Mouse (Mus musculus): ENCODE data around the gene Rcsd1. TPM values are rescaled to one million over a fixed set of nuclear protein-coding genes. Genes with fewer than 3 reads are reported as not detected.

The Rcsd1 gene
- polyA plus RNA-seq, 1 experiment from 2014 or later: 111 TPM

DNA sequence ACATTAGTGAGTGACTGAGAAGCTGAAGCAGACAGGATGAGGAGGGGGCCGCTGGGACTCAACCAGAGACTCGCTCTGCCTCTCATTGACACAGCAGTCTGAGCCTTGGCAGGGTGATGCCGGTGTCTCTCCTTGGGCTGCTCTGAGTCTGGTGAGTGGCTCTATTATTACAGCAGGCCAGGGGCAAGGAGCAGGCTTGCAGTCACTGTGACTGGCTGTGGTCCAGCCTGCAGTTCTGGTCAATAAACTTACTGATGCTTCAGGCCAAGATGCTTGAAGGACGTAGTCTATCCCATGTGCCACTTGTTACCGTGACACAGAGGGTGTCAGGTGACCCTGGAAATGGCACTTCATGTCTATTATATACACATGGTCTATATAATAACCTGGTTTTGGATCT is 43.8 kb downstream of the Rcsd1 start:
- H3K27me3 ChIP-seq (ENCODE audit: control insufficient read depth, insufficient read depth, low read length): no peaks in the 10 kb centered on the region
- H3K27ac ChIP-seq (ENCODE audit: low read length): peak overlapping the region; percentile 40
- WGBS: 64% methylated on average over 5 of the region's 5 CpGs
- H3K36me3 ChIP-seq (ENCODE audit: control insufficient read depth, insufficient read depth): peaks cover 16% of the 10 kb centered on the region
- peak overlapping the region; percentile 9; the same call in 1 of the 2 replicates for H3K9ac ChIP-seq (ENCODE audit: low read length)
- no peak overlapping the region for H3K4me2 ChIP-seq (ENCODE audit: low read depth, low read length)
- no peak for ATAC-seq (replicated peaks; ENCODE audit: extremely low read depth, insufficient read depth, low FRiP score)
- no peak overlapping the region for H3K4me3 ChIP-seq (ENCODE audit: low read length)
- no peaks in the 10 kb centered on the region for H3K9me3 ChIP-seq (replicated peaks; ENCODE audit: control insufficient read depth, low read length)
- peaks cover 70% of the 10 kb centered on the region for H3K4me1 ChIP-seq (ENCODE audit: control insufficient read depth, insufficient read depth, low read length)

DNA sequence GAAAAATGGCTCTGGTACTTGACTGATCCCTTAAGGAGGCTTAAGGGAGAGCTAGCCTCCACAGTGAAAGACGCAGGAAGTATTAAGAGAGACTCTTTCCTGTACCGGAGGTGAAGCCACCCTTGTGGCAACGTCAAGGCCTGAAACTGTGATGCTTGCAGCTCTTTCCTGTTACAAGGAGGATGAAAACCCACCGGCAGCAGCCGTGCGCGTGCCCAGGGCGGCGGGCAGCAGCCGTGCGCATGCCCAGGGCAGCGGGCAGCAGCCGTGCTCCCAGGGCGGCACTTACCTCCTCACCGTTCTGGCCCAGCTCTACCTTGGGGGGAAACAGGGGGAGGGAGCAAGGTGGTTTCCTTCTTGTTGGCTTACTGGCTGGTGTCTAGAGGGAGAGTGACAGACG is 46.3 kb downstream of the Rcsd1 start:
- Histone ChIP-seq H3K4me2 (ENCODE audit: low read depth, low read length) (no peak overlapping the region), H3K36me3 (ENCODE audit: control insufficient read depth, insufficient read depth) (peaks cover 17% of the 10 kb centered on the region)
- WGBS: 67% methylated on average over 16 of the region's 16 CpGs

GRCm38 (mm10) chr1:165662426-165663192 is 46.9 kb downstream of the Rcsd1 start:
- Histone ChIP-seq H3K4me1 (ENCODE audit: control insufficient read depth, insufficient read depth, low read length) (peaks cover 42% of the 10 kb centered on the region), H3K4me3 (ENCODE audit: low read length) (no peak overlapping the region), H3K36me3 (ENCODE audit: control insufficient read depth, insufficient read depth) (peaks cover 23% of the 10 kb centered on the region), H3K27me3 (ENCODE audit: control insufficient read depth, insufficient read depth, low read length) (no peaks in the 10 kb centered on the region), H3K9me3 (replicated peaks; ENCODE audit: control insufficient read depth, low read length) (no peaks in the 10 kb centered on the region), H3K9ac (ENCODE audit: low read length) (peak overlapping the region; percentile 61), H3K27ac (ENCODE audit: low read length) (peak overlapping the region; percentile 97), H3K4me2 (ENCODE audit: low read depth, low read length) (peak overlapping the region; percentile 22; the same call in 1 of the 2 replicates)
- peak; percentile 63 for ATAC-seq (replicated peaks; ENCODE audit: extremely low read depth, insufficient read depth, low FRiP score)
- 52% methylated on average over 15 of the region's 15 CpGs for WGBS

More for the DNA sequence above, 46.3 kb downstream of the Rcsd1 start:
- peaks cover 47% of the 10 kb centered on the region for H3K4me1 ChIP-seq (ENCODE audit: control insufficient read depth, insufficient read depth, low read length)
- no peaks in the 10 kb centered on the region for H3K9me3 ChIP-seq (replicated peaks; ENCODE audit: control insufficient read depth, low read length)
- no peak for ATAC-seq (replicated peaks; ENCODE audit: extremely low read depth, insufficient read depth, low FRiP score)
- H3K27me3 ChIP-seq (ENCODE audit: control insufficient read depth, insufficient read depth, low read length): no peaks in the 10 kb centered on the region
- no peak overlapping the region for H3K4me3 ChIP-seq (ENCODE audit: low read length)
- H3K9ac ChIP-seq (ENCODE audit: low read length): peak overlapping the region; percentile 61
- H3K27ac ChIP-seq (ENCODE audit: low read length): peak overlapping the region; percentile 97

DNA sequence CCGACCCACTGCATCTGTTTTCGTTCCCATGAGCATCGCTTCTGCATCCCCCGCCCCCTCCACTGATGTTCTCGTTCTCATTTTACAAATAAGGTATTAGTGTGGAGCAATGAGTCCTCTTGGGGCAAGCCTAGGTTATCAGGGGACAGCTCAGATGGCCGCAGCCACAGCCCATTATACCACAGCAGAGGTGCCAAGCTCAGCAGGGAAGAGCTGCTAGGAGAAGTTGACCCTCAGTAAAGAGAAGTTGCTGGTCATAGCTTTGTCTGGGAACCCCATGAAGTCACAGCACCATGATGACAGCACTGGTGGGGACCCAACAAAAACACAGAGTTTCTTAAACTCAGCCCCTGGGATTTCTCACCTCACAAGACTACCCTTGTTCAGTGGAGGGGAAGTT is 47.8 kb downstream of the Rcsd1 start:
- H3K27me3 ChIP-seq (ENCODE audit: control insufficient read depth, insufficient read depth, low read length): no peaks in the 10 kb centered on the region
- no peak overlapping the region for H3K4me3 ChIP-seq (ENCODE audit: low read length)
- H3K9me3 ChIP-seq (replicated peaks; ENCODE audit: control insufficient read depth, low read length): no peaks in the 10 kb centered on the region
- H3K4me2 ChIP-seq (ENCODE audit: low read depth, low read length): no peak overlapping the region
- WGBS: 73% methylated on average over 6 of the region's 6 CpGs
- H3K9ac ChIP-seq (ENCODE audit: low read length): no peak overlapping the region
- ATAC-seq (replicated peaks; ENCODE audit: extremely low read depth, insufficient read depth, low FRiP score): no peak
- peaks cover 28% of the 10 kb centered on the region for H3K36me3 ChIP-seq (ENCODE audit: control insufficient read depth, insufficient read depth)
- peaks cover 36% of the 10 kb centered on the region for H3K4me1 ChIP-seq (ENCODE audit: control insufficient read depth, insufficient read depth, low read length)
- H3K27ac ChIP-seq (ENCODE audit: low read length): peak overlapping the region; percentile 97

GRCm38 (mm10) chr1:165661191-165661590 is 48.4 kb downstream of the Rcsd1 start:
- Histone ChIP-seq H3K9ac (ENCODE audit: low read length) (no peak overlapping the region), H3K4me2 (ENCODE audit: low read depth, low read length) (no peak overlapping the region), H3K4me1 (ENCODE audit: control insufficient read depth, insufficient read depth, low read length) (peaks cover 33% of the 10 kb centered on the region), H3K4me3 (ENCODE audit: low read length) (no peak overlapping the region), H3K9me3 (replicated peaks; ENCODE audit: control insufficient read depth, low read length) (no peaks in the 10 kb centered on the region), H3K27me3 (ENCODE audit: control insufficient read depth, insufficient read depth, low read length) (no peaks in the 10 kb centered on the region), H3K27ac (ENCODE audit: low read length) (no peak overlapping the region), H3K36me3 (ENCODE audit: control insufficient read depth, insufficient read depth) (peaks cover 28% of the 10 kb centered on the region)
- 56% methylated on average over 3 of the region's 3 CpGs for WGBS
- no peak for ATAC-seq (replicated peaks; ENCODE audit: extremely low read depth, insufficient read depth, low FRiP score)

DNA sequence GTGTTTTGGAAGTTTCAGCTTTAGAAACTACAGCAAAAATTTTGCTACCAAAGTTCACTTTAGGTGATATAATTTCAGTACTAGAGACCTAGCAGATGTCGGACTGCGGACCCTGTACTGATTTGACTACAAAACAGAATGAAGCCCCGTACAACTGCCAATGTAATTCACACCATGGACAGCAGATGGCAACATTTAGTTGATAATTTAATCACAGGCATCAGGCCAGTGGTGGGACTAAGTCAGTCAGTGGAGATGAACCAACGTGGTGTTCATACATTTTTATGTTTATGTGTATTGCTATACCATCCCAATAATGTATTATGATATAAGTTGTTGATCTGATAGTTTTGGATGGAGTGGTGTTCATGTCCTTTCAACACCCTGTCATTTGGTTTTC is 48.8 kb downstream of the Rcsd1 start:
- no peak for ATAC-seq (replicated peaks; ENCODE audit: extremely low read depth, insufficient read depth, low FRiP score)
- 32% methylated on average over 4 of the region's 4 CpGs for WGBS

DNA sequence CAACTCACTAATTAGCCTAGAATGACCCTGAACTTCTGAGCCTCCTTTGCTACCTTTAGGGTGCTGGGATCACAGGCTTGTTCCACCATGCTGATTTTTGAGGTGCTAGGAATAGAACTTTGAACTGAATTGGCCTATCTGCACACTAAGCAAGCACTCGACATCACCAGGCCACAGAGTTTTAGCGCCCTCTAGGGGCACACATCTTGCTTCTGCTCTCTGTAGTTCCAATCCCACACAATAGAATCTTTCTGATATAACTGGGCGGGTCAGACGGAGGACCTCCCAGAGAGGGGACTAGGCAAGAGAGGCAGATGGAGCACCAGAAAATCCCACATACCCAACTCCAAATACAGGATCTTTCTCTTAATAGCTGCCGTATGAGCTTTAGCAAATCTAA is 51.0 kb downstream of the Rcsd1 start:
- Histone ChIP-seq H3K27ac (ENCODE audit: low read length) (no peak overlapping the region), H3K9me3 (replicated peaks; ENCODE audit: control insufficient read depth, low read length) (no peaks in the 10 kb centered on the region), H3K4me3 (ENCODE audit: low read length) (no peak overlapping the region), H3K27me3 (ENCODE audit: control insufficient read depth, insufficient read depth, low read length) (no peaks in the 10 kb centered on the region), H3K4me1 (ENCODE audit: control insufficient read depth, insufficient read depth, low read length) (peaks cover 25% of the 10 kb centered on the region), H3K4me2 (ENCODE audit: low read depth, low read length) (no peak overlapping the region), H3K36me3 (ENCODE audit: control insufficient read depth, insufficient read depth) (peaks cover 40% of the 10 kb centered on the region), H3K9ac (ENCODE audit: low read length) (no peak overlapping the region)
- ATAC-seq (replicated peaks; ENCODE audit: extremely low read depth, insufficient read depth, low FRiP score): no peak
- 36% methylated on average over 5 of the region's 5 CpGs for WGBS

More for the DNA sequence above, 48.8 kb downstream of the Rcsd1 start:
- peaks cover 30% of the 10 kb centered on the region for H3K4me1 ChIP-seq (ENCODE audit: control insufficient read depth, insufficient read depth, low read length)
- no peaks in the 10 kb centered on the region for H3K9me3 ChIP-seq (replicated peaks; ENCODE audit: control insufficient read depth, low read length)
- no peak overlapping the region for H3K4me3 ChIP-seq (ENCODE audit: low read length)
- H3K27me3 ChIP-seq (ENCODE audit: control insufficient read depth, insufficient read depth, low read length): no peaks in the 10 kb centered on the region
- H3K27ac ChIP-seq (ENCODE audit: low read length): no peak overlapping the region
- no peak overlapping the region for H3K4me2 ChIP-seq (ENCODE audit: low read depth, low read length)
- no peak overlapping the region for H3K9ac ChIP-seq (ENCODE audit: low read length)
- peaks cover 28% of the 10 kb centered on the region for H3K36me3 ChIP-seq (ENCODE audit: control insufficient read depth, insufficient read depth)

DNA sequence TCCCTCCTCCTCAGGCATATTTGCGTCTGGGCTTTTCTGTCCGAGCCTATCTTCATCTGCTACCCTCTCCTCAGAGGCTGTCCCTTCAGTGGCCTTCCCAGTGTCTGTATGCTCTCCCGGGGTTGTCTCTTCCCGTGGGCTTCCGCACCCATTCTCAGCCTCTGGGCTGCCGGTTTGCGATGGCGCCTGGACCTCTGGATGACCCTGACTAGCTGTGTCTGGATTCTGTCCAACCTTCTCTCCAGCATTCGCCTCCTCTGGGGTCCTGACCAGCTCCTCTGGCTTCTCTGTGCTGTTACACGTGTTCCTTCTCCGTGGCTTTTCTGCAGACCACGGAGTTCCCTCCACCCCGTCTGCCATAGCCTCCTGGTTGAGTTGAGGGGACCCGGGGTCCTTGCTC is 54.1 kb downstream of the Rcsd1 start:
- Histone ChIP-seq H3K4me2 (ENCODE audit: low read depth, low read length) (no peak overlapping the region), H3K9ac (ENCODE audit: low read length) (no peak overlapping the region), H3K4me3 (ENCODE audit: low read length) (no peak overlapping the region), H3K36me3 (ENCODE audit: control insufficient read depth, insufficient read depth) (peaks cover 47% of the 10 kb centered on the region), H3K27me3 (ENCODE audit: control insufficient read depth, insufficient read depth, low read length) (no peaks in the 10 kb centered on the region), H3K27ac (ENCODE audit: low read length) (no peak overlapping the region; the same call in 1 of the 2 replicates), H3K9me3 (replicated peaks; ENCODE audit: control insufficient read depth, low read length) (no peaks in the 10 kb centered on the region), H3K4me1 (ENCODE audit: control insufficient read depth, insufficient read depth, low read length) (peaks cover 14% of the 10 kb centered on the region)
- peak; percentile 56; the same call in 1 of the 2 replicates for ATAC-seq (replicated peaks; ENCODE audit: extremely low read depth, insufficient read depth, low FRiP score)
- 26% methylated on average over 14 of the region's 14 CpGs for WGBS

GRCm38 (mm10) chr1:165655022-165655421 is 54.5 kb downstream of the Rcsd1 start:
- H3K27me3 ChIP-seq (ENCODE audit: control insufficient read depth, insufficient read depth, low read length): no peaks in the 10 kb centered on the region
- H3K4me1 ChIP-seq (ENCODE audit: control insufficient read depth, insufficient read depth, low read length): peaks cover 14% of the 10 kb centered on the region
- no peak overlapping the region for H3K9ac ChIP-seq (ENCODE audit: low read length)
- peaks cover 51% of the 10 kb centered on the region for H3K36me3 ChIP-seq (ENCODE audit: control insufficient read depth, insufficient read depth)
- H3K27ac ChIP-seq (ENCODE audit: low read length): no peak overlapping the region; the same call in 1 of the 2 replicates
- no peak overlapping the region for H3K4me2 ChIP-seq (ENCODE audit: low read depth, low read length)
- H3K4me3 ChIP-seq (ENCODE audit: low read length): no peak overlapping the region
- no peak; the same call in 1 of the 2 replicates for ATAC-seq (replicated peaks; ENCODE audit: extremely low read depth, insufficient read depth, low FRiP score)
- 53% methylated on average over 6 of the region's 6 CpGs for WGBS
- no peaks in the 10 kb centered on the region for H3K9me3 ChIP-seq (replicated peaks; ENCODE audit: control insufficient read depth, low read length)
